Mouse (Mus musculus) heart, adult 18-20 months (tissue): ENCODE measurements around the gene Mphosph9. TPM values are rescaled to one million over a fixed set of nuclear protein-coding genes. Genes with fewer than 3 reads are reported as not detected.

Source experiments
- DNase-seq, 2 experiments: peaks; one replicate each; pipeline ENCODE4 v3.0.0; 2021 to 2022; ENCODE audit warnings: mixed read lengths in 1 of 2
- total RNA-seq, 2 experiments: library from RNA; stranded (reverse); gene quantifications; 2 replicates each; pipeline ENCODE4 v1.2.3; 2021

Mphosph9 gene
- total RNA-seq, 2 experiments from 2014 or later = 3.9 to 5.5 TPM

- DNase-seq = no peak
These were observed 113.1 kb downstream of the Mphosph9 start for GRCm38 (mm10) chr5:124214516-124215145.

GRCm38 (mm10) chr5:124213588-124214469 lies 113.9 kb downstream of the Mphosph9 start:
- DNase-seq = peak; percentile 79 to 92

GRCm38 (mm10) chr5:124211669-124212068 lies 116.1 kb downstream of the Mphosph9 start:
- DNase-seq = no peak

DNA sequence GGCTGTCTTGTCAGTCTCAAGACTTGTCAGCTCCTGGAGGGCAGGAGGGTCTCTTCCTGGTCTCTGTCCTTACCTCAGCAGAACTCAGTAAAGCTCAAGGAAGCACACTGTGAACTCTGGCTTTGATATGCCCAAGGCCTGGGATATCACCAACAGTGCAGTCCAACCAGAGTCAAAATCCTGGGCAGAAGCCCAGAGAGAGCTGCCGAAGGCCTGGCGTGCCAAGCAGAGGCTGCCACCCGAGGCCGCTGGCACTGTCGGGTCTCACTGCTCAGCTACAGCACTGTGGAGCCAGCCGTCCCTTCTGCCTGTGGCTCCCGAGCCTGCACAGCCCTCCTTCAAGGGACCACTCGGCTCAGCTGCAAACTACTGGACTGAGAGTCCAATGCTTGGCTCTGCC lies 116.5 kb downstream of the Mphosph9 start:
- DNase-seq = peak; percentile 77 to 85

- DNase-seq = peak; percentile 64 to 65
These were observed 117.3 kb downstream of the Mphosph9 start for GRCm38 (mm10) chr5:124210281-124211016.

GRCm38 (mm10) chr5:124209850-124210249 lies 117.9 kb downstream of the Mphosph9 start:
- DNase-seq = no peak

DNA sequence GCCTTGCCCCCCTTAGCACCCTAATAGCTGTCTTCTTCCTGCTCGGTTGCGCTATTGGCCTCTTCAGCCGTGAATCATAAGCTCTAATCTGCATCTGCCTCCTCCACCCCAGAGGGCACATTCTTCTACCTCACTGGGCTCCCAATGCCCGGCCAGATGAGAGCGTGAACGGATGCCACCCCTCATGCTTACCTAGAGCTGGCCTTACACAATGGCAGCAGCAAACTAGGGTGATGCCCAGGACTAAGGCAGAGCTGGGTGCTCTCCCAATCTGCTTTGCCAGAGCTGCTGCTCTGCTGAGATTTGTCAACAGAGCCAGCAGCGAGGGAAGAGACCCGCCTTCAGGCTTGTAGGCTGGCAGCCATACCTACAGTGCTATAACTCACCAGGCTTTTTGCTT lies 119.7 kb downstream of the Mphosph9 start:
- DNase-seq = peak in 1 of 2 experiments; percentile 38

DNA sequence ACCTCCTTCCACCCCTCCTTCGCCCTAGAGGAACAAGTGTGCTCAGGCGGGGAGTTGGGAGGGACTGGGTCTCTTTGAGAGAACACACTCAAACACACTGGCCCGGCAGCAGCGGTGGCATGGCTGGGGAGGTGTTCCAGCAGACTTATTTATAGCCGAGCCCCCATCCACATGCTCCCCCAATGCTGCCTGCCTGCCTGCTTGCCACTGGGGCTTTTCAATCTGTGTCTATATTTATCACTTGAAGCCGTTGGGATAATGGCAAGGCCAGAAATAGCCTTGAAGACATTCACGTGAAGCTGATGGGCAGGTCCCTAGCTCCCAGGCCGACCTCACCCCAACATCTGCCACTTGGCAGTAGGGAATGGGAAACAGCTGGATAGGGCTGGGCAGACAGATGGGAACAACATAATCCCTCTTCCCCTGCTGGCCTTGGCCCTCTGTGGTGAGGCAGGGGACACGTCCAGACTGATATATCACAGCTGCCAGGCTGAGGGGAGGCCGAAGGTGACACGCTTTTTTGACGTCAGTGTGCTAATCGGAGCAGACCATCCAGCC lies 121.2 kb downstream of the Mphosph9 start:
- DNase-seq = peak; percentile 84 to 91

DNA sequence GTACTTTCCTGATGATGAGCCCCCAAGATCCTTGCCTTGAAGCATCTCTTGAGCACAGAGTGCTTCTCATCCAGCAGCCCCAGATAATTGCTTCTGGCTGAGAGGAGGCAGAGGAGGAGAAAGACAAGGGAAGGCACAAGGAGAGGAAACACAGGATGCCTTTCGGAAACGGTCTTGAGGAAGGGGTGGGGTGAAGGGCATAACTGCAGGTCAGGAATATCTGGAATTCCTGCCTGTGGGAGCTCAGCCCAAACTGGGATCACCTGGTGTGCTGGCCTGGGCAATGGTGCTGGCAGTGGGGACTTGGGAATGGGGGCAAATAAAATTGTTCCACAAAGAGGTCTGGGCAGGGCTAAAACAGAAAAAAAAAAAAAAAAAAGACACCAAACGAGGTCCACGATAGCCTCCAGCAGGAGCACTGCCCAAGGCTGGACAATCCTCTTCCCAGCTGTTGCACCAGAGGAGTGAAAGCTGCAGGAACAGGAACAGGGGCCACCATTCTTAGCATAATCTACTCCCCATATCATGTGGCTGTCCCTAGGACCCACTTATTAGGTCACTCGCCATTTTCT lies 121.9 kb downstream of the Mphosph9 start:
- DNase-seq = peak in 1 of 2 experiments; percentile 33

DNA sequence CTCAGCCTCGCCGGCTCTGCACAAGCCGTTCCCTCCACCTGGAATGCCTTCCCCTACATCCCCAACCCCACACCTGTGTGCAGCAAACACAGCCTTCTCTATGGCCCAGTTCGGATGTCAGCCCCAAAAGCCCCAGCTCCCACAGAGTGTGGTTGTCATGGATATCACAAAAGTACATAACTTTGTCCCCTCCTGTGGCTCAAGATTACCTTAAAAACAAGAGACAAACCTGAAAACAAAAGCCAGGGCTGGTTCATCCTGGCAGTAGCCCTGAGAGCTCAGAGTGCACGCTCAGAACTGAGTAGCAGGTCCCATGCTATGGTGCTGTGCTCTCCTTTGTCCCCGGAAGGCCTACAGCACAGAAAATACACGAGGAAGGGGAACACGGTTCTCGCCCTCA lies 122.6 kb downstream of the Mphosph9 start:
- no peak for DNase-seq

- peak; percentile 68 to 84 for DNase-seq
These were observed 123.5 kb downstream of the Mphosph9 start for GRCm38 (mm10) chr5:124204127-124204794.

DNA sequence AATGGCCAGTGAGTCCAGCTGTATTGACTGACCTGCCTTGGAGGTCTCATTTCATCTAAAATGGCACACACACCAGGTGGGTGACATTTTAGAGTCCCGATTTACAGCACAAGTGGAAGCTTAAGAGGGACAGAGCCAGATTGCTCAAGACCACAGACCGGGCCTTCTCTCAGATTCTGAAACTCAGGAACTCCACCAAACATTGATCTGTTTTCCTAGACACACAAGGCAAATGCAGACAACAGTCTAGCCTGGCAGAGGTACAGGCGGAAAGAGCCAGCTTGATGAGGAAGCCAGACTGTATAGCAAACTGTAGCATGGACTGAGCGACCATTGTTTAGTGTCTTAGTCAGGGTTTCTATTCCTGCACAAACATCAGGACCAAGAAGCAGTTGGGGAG lies 124.5 kb downstream of the Mphosph9 start:
- no peak for DNase-seq

GRCm38 (mm10) chr5:124202071-124202470 lies 125.7 kb downstream of the Mphosph9 start:
- DNase-seq = peak in 1 of 2 experiments; percentile 34

- no peak for DNase-seq
These were observed 126.2 kb downstream of the Mphosph9 start for GRCm38 (mm10) chr5:124201564-124201963.

Other genes starting within 250 kb of the Mphosph9 start
- gene Abcb9, start 232.2 kb downstream of the Mphosph9 start, total RNA-seq = 10 to 100 TPM in 1 of 2 experiments, 1 to 10 TPM in 1; 8.9 to 10.7 TPM
- 10 to 100 TPM; 15.1 to 17.5 TPM for gene Ogfod2, start 215.7 kb downstream of the Mphosph9 start, total RNA-seq
- 10 to 100 TPM; 36.3 to 37.8 TPM for gene Arl6ip4, start 211.9 kb downstream of the Mphosph9 start, total RNA-seq
- 10 to 100 TPM; 36.8 to 38.9 TPM for gene Pitpnm2, start 78.2 kb downstream of the Mphosph9 start, total RNA-seq
- gene 2810006K23Rik, start 117 bp upstream of the Mphosph9 start, total RNA-seq = 10 to 100 TPM; 12.4 to 14.4 TPM
- gene Cdk2ap1, start 35.1 kb upstream of the Mphosph9 start, total RNA-seq = 100 to 1,000 TPM; 148 to 156 TPM
- 10 to 100 TPM; 61.1 to 66.0 TPM for gene Sbno1, start 98.0 kb upstream of the Mphosph9 start, total RNA-seq
- 100 to 1,000 TPM; 205 to 229 TPM for gene Kmt5a, start 112.0 kb upstream of the Mphosph9 start, total RNA-seq
- 1 to 10 TPM; 6.9 to 7.1 TPM for gene Rilpl2, start 150.4 kb upstream of the Mphosph9 start, total RNA-seq
- gene Snrnp35, start 155.2 kb upstream of the Mphosph9 start, total RNA-seq = 10 to 100 TPM; 14.0 to 14.2 TPM
- 100 to 1,000 TPM; 174 to 192 TPM for gene Rilpl1, start 203.4 kb upstream of the Mphosph9 start, total RNA-seq
- gene Tmed2, start 212.7 kb upstream of the Mphosph9 start, total RNA-seq = 100 to 1,000 TPM; 173 to 185 TPM
- 1 to 10 TPM; 4.8 to 5.2 TPM for gene Ddx55, start 224.9 kb upstream of the Mphosph9 start, total RNA-seq